In the genomic region with DNA sequence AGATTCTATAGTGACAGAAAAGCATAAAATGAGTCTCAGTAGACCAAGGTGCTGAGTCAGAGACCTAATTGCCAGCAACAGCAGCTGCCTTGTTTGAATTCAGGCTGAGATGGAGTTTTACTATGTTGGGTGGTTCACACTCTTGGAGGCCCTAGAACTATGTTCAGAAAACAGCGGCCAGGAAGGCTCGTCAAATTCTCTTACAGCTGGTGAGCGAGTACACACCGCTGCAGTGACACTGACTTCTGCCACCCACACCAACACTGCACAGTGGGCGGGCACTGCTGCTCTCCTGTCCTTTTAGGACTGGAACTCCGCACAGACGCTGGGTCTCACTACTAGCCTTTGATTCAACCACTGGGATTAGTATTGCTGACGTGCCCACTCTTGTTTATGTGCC, we compare ENCODE assay signal across 18 mouse cellular contexts.
A peak's percentile ranks its signal among the peaks of the same experiment; 100 is the strongest.
DNase-seq lines count a peak whose midpoint lies in the region; ATAC-seq and TF ChIP-seq lines count a peak whose summit lies in the region.
"Had no signal": no experiment of that assay in that cellular context is flagged by ENCODE, and none has a peak within 500 bp of the region (broad histone marks: within the 10 kb centered on the region; RNA-seq: fewer than 3 reads in every experiment).

No protein-coding gene starts in this region.

- WGBS in hindbrain, postnatal 0 days: 68% methylated on average over 8 of the region's 8 CpGs
- 76% methylated on average over 8 of the region's 8 CpGs for WGBS in hindbrain, embryonic 13.5 days
- WGBS in neural tube, embryonic 14.5 days: 68% methylated on average over 8 of the region's 8 CpGs
- 74% methylated on average over 8 of the region's 8 CpGs for WGBS in neural tube, embryonic 15.5 days
- WGBS in forebrain, postnatal 0 days: 56% methylated on average over 8 of the region's 8 CpGs
- 56% methylated on average over 8 of the region's 8 CpGs for WGBS in kidney, embryonic 14.5 days

- ATAC-seq in hindbrain, postnatal 0 days: peak; percentile 50; the same call in 1 of the 2 replicates
- ATAC-seq in hindbrain, embryonic 13.5 days (ENCODE audit: low FRiP score): no peak
- peak; percentile 28; the same call in 1 of the 2 replicates for ATAC-seq in neural tube, embryonic 14.5 days (ENCODE audit: low read depth)
- ATAC-seq in neural tube, embryonic 15.5 days (ENCODE audit: low FRiP score): no peak
- ATAC-seq in forebrain, postnatal 0 days: peak; percentile 40
- ATAC-seq in kidney, embryonic 14.5 days (ENCODE audit: low FRiP score, low TSS enrichment): no peak
- ATAC-seq: liver, embryonic 12.5 days; Patski had no signal

- H3K9ac ChIP-seq in hindbrain, postnatal 0 days (replicated peaks; ENCODE audit: low read length): no peak overlapping the region
- no peak overlapping the region for H3K9ac ChIP-seq in hindbrain, embryonic 13.5 days
- H3K9ac ChIP-seq in neural tube, embryonic 14.5 days (replicated peaks; ENCODE audit: low read depth, low read length): no peak overlapping the region
- no peak overlapping the region for H3K9ac ChIP-seq in neural tube, embryonic 15.5 days (replicated peaks)
- H3K9ac ChIP-seq in forebrain, postnatal 0 days: no peak overlapping the region
- H3K9ac ChIP-seq in kidney, embryonic 14.5 days (ENCODE audit: low read depth, low read length): no peak overlapping the region
- H3K9ac ChIP-seq: liver, embryonic 12.5 days; lung, embryonic 15.5 days had no signal

- H3K36me3 ChIP-seq in hindbrain, postnatal 0 days (ENCODE audit: insufficient read depth, low read length): no peaks in the 10 kb centered on the region
- H3K36me3 ChIP-seq in hindbrain, embryonic 13.5 days: no peaks in the 10 kb centered on the region
- no peaks in the 10 kb centered on the region for H3K36me3 ChIP-seq in neural tube, embryonic 14.5 days (ENCODE audit: control insufficient read depth, insufficient read depth, low read length)
- H3K36me3 ChIP-seq in neural tube, embryonic 15.5 days: no peaks in the 10 kb centered on the region
- H3K36me3 ChIP-seq in forebrain, postnatal 0 days (ENCODE audit: insufficient read depth): no peaks in the 10 kb centered on the region
- no peaks in the 10 kb centered on the region for H3K36me3 ChIP-seq in kidney, embryonic 14.5 days (ENCODE audit: control insufficient read depth, insufficient read depth, low read length)
- H3K36me3 ChIP-seq: liver, embryonic 12.5 days; lung, embryonic 15.5 days had no signal

- no peaks in the 10 kb centered on the region; the same call in 1 of the 2 replicates for H3K27me3 ChIP-seq in hindbrain, postnatal 0 days (ENCODE audit: insufficient read depth, low read length)
- H3K27me3 ChIP-seq in hindbrain, embryonic 13.5 days: no peaks in the 10 kb centered on the region
- H3K27me3 ChIP-seq in neural tube, embryonic 14.5 days (ENCODE audit: control insufficient read depth, insufficient read depth, low read length): no peaks in the 10 kb centered on the region
- no peaks in the 10 kb centered on the region for H3K27me3 ChIP-seq in neural tube, embryonic 15.5 days (replicated peaks)
- no peaks in the 10 kb centered on the region for H3K27me3 ChIP-seq in forebrain, postnatal 0 days (ENCODE audit: insufficient read depth, low read length)
- H3K27me3 ChIP-seq in kidney, embryonic 14.5 days (ENCODE audit: control insufficient read depth, insufficient read depth, low read length): no peaks in the 10 kb centered on the region
- H3K27me3 ChIP-seq: liver, embryonic 12.5 days; lung, embryonic 15.5 days; megakaryocyte, embryonic 14.5 days; Patski had no signal

- H3K4me1 ChIP-seq in hindbrain, postnatal 0 days (ENCODE audit: insufficient read depth, low read length): no peaks in the 10 kb centered on the region
- peaks cover 5% of the 10 kb centered on the region for H3K4me1 ChIP-seq in hindbrain, embryonic 13.5 days (replicated peaks)
- no peaks in the 10 kb centered on the region for H3K4me1 ChIP-seq in neural tube, embryonic 14.5 days (ENCODE audit: control insufficient read depth, insufficient read depth, low read length)
- H3K4me1 ChIP-seq in neural tube, embryonic 15.5 days: 0 out of 2 replicates have a peak, but pooled peaks cover 2% of the 10 kb centered on the region
- H3K4me1 ChIP-seq in forebrain, postnatal 0 days (ENCODE audit: insufficient read depth): no peaks in the 10 kb centered on the region
- no peaks in the 10 kb centered on the region for H3K4me1 ChIP-seq in kidney, embryonic 14.5 days (ENCODE audit: control insufficient read depth, insufficient read depth, low read length)
- H3K4me1 ChIP-seq: liver, embryonic 12.5 days; lung, embryonic 15.5 days; megakaryocyte, embryonic 14.5 days had no signal

- no peak overlapping the region for H3K27ac ChIP-seq in hindbrain, postnatal 0 days
- H3K27ac ChIP-seq in hindbrain, embryonic 13.5 days: no peak overlapping the region
- H3K27ac ChIP-seq in neural tube, embryonic 14.5 days (ENCODE audit: low read depth, low read length): no peak overlapping the region
- no peak overlapping the region for H3K27ac ChIP-seq in neural tube, embryonic 15.5 days (replicated peaks)
- no peak overlapping the region for H3K27ac ChIP-seq in forebrain, postnatal 0 days (ENCODE audit: low read depth, low read length)
- H3K27ac ChIP-seq in kidney, embryonic 14.5 days (ENCODE audit: low read depth, low read length): no peak overlapping the region
- H3K27ac ChIP-seq: gastrocnemius, adult 2 months; liver, embryonic 12.5 days; lung, embryonic 15.5 days had no signal

- peak; percentile 7 to 16 for DNase-seq in frontal cortex, postnatal 36 days (ENCODE audit: low spot score in 2 of 2)
- no peak for DNase-seq in frontal cortex, postnatal 14 days (ENCODE audit: low spot score in 2 of 2)
- no peak for DNase-seq in hindbrain, postnatal 0 days (ENCODE audit: low spot score)
- DNase-seq in forebrain, postnatal 0 days: no peak
- DNase-seq: cerebellum, postnatal 14 days; gastrocnemius, adult 2 months; kidney, adult 8-10 months; kidney, postnatal 4 days; retina, postnatal 1 day; thymus, adult 18-20 months had no signal

- TF ChIP-seq CTCF in hindbrain, postnatal 0 days (IDR thresholded peaks at IDR 0.05; ENCODE audit: low read depth): no peak
- TF ChIP-seq CTCF in forebrain, postnatal 0 days (IDR thresholded peaks at IDR 0.05; ENCODE audit: low read depth): no peak

- H3K4me3 ChIP-seq in hindbrain, postnatal 0 days (ENCODE audit: low read length): no peak overlapping the region
- no peak overlapping the region for H3K4me3 ChIP-seq in hindbrain, embryonic 13.5 days
- H3K4me3 ChIP-seq in neural tube, embryonic 14.5 days (ENCODE audit: low read depth, low read length): no peak overlapping the region
- H3K4me3 ChIP-seq in neural tube, embryonic 15.5 days (replicated peaks): no peak overlapping the region
- no peak overlapping the region for H3K4me3 ChIP-seq in forebrain, postnatal 0 days (ENCODE audit: low read depth, low read length)
- H3K4me3 ChIP-seq in kidney, embryonic 14.5 days (ENCODE audit: low read length): no peak overlapping the region
- H3K4me3 ChIP-seq: gastrocnemius, adult 2 months; liver, embryonic 12.5 days; lung, embryonic 15.5 days; megakaryocyte, embryonic 14.5 days had no signal

- no peak overlapping the region for H3K4me2 ChIP-seq in hindbrain, postnatal 0 days (ENCODE audit: low read depth, low read length)
- H3K4me2 ChIP-seq in hindbrain, embryonic 13.5 days: no peak overlapping the region
- no peak overlapping the region for H3K4me2 ChIP-seq in neural tube, embryonic 14.5 days (ENCODE audit: low read depth, low read length)
- H3K4me2 ChIP-seq in neural tube, embryonic 15.5 days: no peak overlapping the region
- no peak overlapping the region for H3K4me2 ChIP-seq in forebrain, postnatal 0 days (ENCODE audit: low read depth)
- no peak overlapping the region for H3K4me2 ChIP-seq in kidney, embryonic 14.5 days (replicated peaks; ENCODE audit: low read depth, low read length)
- H3K4me2 ChIP-seq: liver, embryonic 12.5 days; lung, embryonic 15.5 days had no signal

- H3K9me3 ChIP-seq in hindbrain, postnatal 0 days (ENCODE audit: low read length): no peaks in the 10 kb centered on the region
- H3K9me3 ChIP-seq in hindbrain, embryonic 13.5 days: no peaks in the 10 kb centered on the region
- H3K9me3 ChIP-seq in neural tube, embryonic 14.5 days (ENCODE audit: control insufficient read depth, low read length): no peaks in the 10 kb centered on the region
- H3K9me3 ChIP-seq in neural tube, embryonic 15.5 days (replicated peaks): no peaks in the 10 kb centered on the region
- no peaks in the 10 kb centered on the region for H3K9me3 ChIP-seq in forebrain, postnatal 0 days (ENCODE audit: low read length)
- no peaks in the 10 kb centered on the region for H3K9me3 ChIP-seq in kidney, embryonic 14.5 days (ENCODE audit: control insufficient read depth, low read length)
- H3K9me3 ChIP-seq: liver, embryonic 12.5 days; lung, embryonic 15.5 days; megakaryocyte, embryonic 14.5 days had no signal

Comparison
In these comparisons a context has a peak if more than half of its experiments do, and no peak if none do; other contexts are left out.
1. DNase-seq: peak in frontal cortex, postnatal 36 days (2 of 2); none in frontal cortex, postnatal 14 days (0 of 2), hindbrain, postnatal 0 days (single experiment) and forebrain, postnatal 0 days (single experiment).
2. ATAC-seq: peak in hindbrain, postnatal 0 days (single experiment), neural tube, embryonic 14.5 days (single experiment) and forebrain, postnatal 0 days (single experiment); none in hindbrain, embryonic 13.5 days (single experiment), neural tube, embryonic 15.5 days (single experiment) and kidney, embryonic 14.5 days (single experiment).